Mouse (Mus musculus) lung, postnatal 0 days (tissue): ENCODE data around the gene Amotl1. TPM values are rescaled to one million over a fixed set of nuclear protein-coding genes. Genes with fewer than 3 reads are reported as not detected.

ENCODE experiments used
- ATAC-seq: fragments of 200-750 bp; cut with Nextera tagmentation; 2 replicates; pipeline ENCODE4 v1.8.0; 2017; ENCODE audit warnings: moderate library complexity
- DNase-seq: peaks from one replicate; pipeline ENCODE4 v3.0.0-alpha.2; 2016; ENCODE audit warnings: low spot score
- H3K27ac ChIP-seq: fragments of 300-500 bp; sonication (generic); 2 replicates; pipeline ENCODE4 v1.5.1; 2014; ENCODE audit warnings: antibody characterized with exemption, mild to moderate bottlenecking, low read length, mixed read lengths
- H3K27me3 ChIP-seq: fragments of 300-500 bp; sonication (generic); replicated peaks from 2 replicates; pipeline ENCODE4 v1.6.1; 2014; ENCODE audit warnings: low read length, mixed read lengths; ENCODE audit not compliant: insufficient read depth
- H3K36me3 ChIP-seq: fragments of 300-500 bp; sonication (generic); 2 replicates; pipeline ENCODE4 v1.6.1; 2014; ENCODE audit warnings: low read length, mixed read lengths; ENCODE audit not compliant: insufficient read depth
- H3K4me1 ChIP-seq: fragments of 300-500 bp; sonication (generic); 2 replicates; pipeline ENCODE4 v1.6.1; 2014; ENCODE audit warnings: antibody characterized with exemption, low read depth, low read length, mixed read lengths; ENCODE audit not compliant: insufficient read depth
- H3K4me2 ChIP-seq: fragments of 300-500 bp; sonication (generic); replicated peaks from 2 replicates; pipeline ENCODE4 v1.6.1; 2014; ENCODE audit warnings: low read depth, mild to moderate bottlenecking, low read length, moderate library complexity, mixed read lengths
- H3K4me3 ChIP-seq: fragments of 300-500 bp; sonication (generic); 2 replicates; pipeline ENCODE4 v1.5.1; 2014; ENCODE audit warnings: low read depth, low read length
- H3K9ac ChIP-seq: fragments of 300-500 bp; sonication (generic); replicated peaks from 2 replicates; pipeline ENCODE4 v1.6.1; 2014; ENCODE audit warnings: low read depth, mild to moderate bottlenecking
- H3K9me3 ChIP-seq: fragments of 300-500 bp; sonication (generic); 2 replicates; pipeline ENCODE4 v1.6.1; 2016; ENCODE audit warnings: low read length, mixed read lengths
- CTCF ChIP-seq: IDR thresholded peaks from 2 replicates; pipeline ENCODE4 v1.5.1; 2016; ENCODE audit warnings: antibody characterized with exemption, mild to moderate bottlenecking
- EP300 ChIP-seq: IDR thresholded peaks from 2 replicates; pipeline ENCODE4 v1.6.1; 2016; ENCODE audit warnings: antibody characterized with exemption, mild to moderate bottlenecking, control low read depth
- WGBS: fragments of 180-500 bp; shearing (Covaris S2); extraction: QIAGEN DNeasy Blood & Tissue Kit; methylation state at CpG from one replicate; pipeline ENCODE4 v1.1.7; 2014; 5-methylcytosine and 5-hydroxymethylcytosine counted together
- polyA plus RNA-seq: library from polyadenylated mRNA; unstranded; fragments of >200 nt; fragmentation: Nextera tagmentation; extraction: Ambion mirVana; gene quantifications from 2 replicates; pipeline ENCODE4 v1.2.1, GENCODE M21; 2015

Amotl1 gene
- polyA plus RNA-seq, 1 experiment from 2014 or later = 12.9 TPM

GRCm38 (mm10) chr9:14613308-14614204 lies 31.3 kb downstream of the Amotl1 start:
- ATAC-seq = no peak
- TF ChIP-seq CTCF (no peak), EP300 (no peak)
- H3K4me1 ChIP-seq = peaks cover 26% of the 10 kb centered on the region
- DNase-seq = no peak
- H3K9me3 ChIP-seq = no peaks in the 10 kb centered on the region
- peak overlapping the region; percentile 82 for H3K4me2 ChIP-seq
- peak overlapping the region; percentile 98 for H3K9ac ChIP-seq
- peak overlapping the region; percentile 87 for H3K4me3 ChIP-seq
- peak overlapping the region; percentile 96 for H3K27ac ChIP-seq
- H3K36me3 ChIP-seq = no peaks in the 10 kb centered on the region
- H3K27me3 ChIP-seq = no peaks in the 10 kb centered on the region
- 2% methylated on average over 15 of the region's 15 CpGs for WGBS

DNA sequence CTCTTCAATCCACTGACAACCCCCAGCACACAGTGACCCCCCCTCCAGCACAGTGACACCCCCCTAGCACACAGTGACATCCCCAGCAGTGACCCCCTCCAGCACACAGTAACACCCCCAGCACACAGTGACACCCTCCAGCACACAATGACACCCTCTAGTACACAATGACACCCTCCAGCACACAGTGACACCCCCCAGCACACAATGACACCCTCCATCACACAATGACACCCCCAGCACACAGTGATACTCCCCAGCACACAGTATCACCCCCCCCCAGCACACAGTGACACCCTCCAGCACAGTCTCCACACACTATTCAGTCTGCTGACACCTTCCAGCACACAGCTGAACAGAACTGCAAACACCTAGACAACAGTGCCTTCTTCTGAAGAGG lies 32.3 kb downstream of the Amotl1 start:
- Histone ChIP-seq H3K27me3 (no peaks in the 10 kb centered on the region), H3K4me1 (peaks cover 32% of the 10 kb centered on the region), H3K4me2 (peak overlapping the region; percentile 82), H3K27ac (peak overlapping the region; percentile 96; the same call in 1 of the 2 replicates), H3K36me3 (no peaks in the 10 kb centered on the region), H3K9ac (0 out of 2 replicates have a peak overlapping the region, but pooled peaks have one; percentile 19), H3K9me3 (no peaks in the 10 kb centered on the region), H3K4me3 (peak overlapping the region; percentile 87)
- DNase-seq (no peak), ATAC-seq (no peak)
- TF ChIP-seq EP300 (no peak), CTCF (no peak)

DNA sequence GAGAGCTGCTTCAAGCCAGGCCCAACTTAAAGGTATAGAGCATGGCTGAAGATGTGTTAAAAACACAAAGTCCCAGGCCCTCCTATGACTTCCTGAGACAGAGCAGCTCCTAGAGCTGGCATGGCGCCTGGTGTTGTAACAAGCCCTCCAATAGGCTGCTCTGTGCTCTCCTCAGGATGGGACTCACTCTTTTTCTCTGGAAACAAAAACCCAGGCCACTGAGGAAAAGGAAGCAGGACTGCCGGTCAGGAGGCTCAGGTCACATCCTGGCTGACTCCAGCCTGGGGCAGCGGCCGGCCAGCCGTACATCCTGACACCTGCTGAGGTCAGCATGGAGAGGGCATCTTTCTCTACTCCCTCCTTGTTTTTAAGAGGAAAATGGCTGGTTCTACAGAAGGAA lies 36.3 kb downstream of the Amotl1 start:
- H3K4me3 ChIP-seq = no peak overlapping the region
- no peaks in the 10 kb centered on the region for H3K36me3 ChIP-seq
- 55% methylated on average over 5 of the region's 5 CpGs for WGBS
- peaks cover 26% of the 10 kb centered on the region for H3K4me1 ChIP-seq
- H3K9me3 ChIP-seq = no peaks in the 10 kb centered on the region
- 0 out of 2 replicates have a peak overlapping the region, but pooled peaks have one; percentile 9 for H3K27ac ChIP-seq
- H3K27me3 ChIP-seq = no peaks in the 10 kb centered on the region
- ATAC-seq (peak; percentile 73), DNase-seq (peak; percentile 72)
- no peak overlapping the region for H3K4me2 ChIP-seq
- H3K9ac ChIP-seq = no peak overlapping the region
- TF ChIP-seq CTCF (no peak), EP300 (peak; percentile 34; the same call in 1 of the 2 replicates)

GRCm38 (mm10) chr9:14607464-14607863 lies 37.4 kb downstream of the Amotl1 start:
- Histone ChIP-seq H3K27me3 (no peaks in the 10 kb centered on the region), H3K4me1 (peaks cover 20% of the 10 kb centered on the region), H3K9me3 (no peaks in the 10 kb centered on the region), H3K27ac (no peak overlapping the region), H3K4me3 (no peak overlapping the region), H3K9ac (no peak overlapping the region), H3K4me2 (no peak overlapping the region), H3K36me3 (no peaks in the 10 kb centered on the region)
- TF ChIP-seq CTCF (no peak), EP300 (no peak)
- WGBS = 33% methylated on average over 3 of the region's 3 CpGs
- no peak for DNase-seq
- ATAC-seq = no peak

DNA sequence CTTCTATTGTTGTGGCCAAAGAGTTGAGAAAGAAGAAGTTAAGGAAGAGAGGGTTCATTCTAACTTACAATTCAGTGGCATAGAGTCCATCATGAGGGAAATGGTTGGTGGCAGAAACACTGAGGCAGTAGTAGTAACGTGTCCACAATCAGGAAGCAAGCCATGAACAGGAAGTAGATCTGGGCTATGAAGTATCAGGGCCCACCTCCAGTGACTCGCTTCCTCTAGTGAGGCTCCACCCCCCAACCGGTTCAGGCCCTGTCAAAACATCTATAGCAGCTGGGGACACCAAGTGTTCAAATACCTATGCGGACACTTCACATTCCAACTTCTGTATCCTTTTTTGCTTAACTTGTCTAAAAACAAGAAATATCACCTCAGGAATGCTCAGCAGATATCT lies 38.9 kb downstream of the Amotl1 start:
- ATAC-seq (no peak), DNase-seq (no peak)
- peaks cover 12% of the 10 kb centered on the region for H3K4me1 ChIP-seq
- H3K36me3 ChIP-seq = no peaks in the 10 kb centered on the region
- no peaks in the 10 kb centered on the region for H3K9me3 ChIP-seq
- WGBS = 68% methylated on average over 4 of the region's 4 CpGs
- no peak overlapping the region for H3K27ac ChIP-seq
- H3K4me3 ChIP-seq = no peak overlapping the region
- H3K27me3 ChIP-seq = no peaks in the 10 kb centered on the region
- H3K4me2 ChIP-seq = no peak overlapping the region
- TF ChIP-seq CTCF = no peak
- TF ChIP-seq EP300 = 0 out of 2 replicates have a peak, but pooled peaks have one; percentile 8
- H3K9ac ChIP-seq = no peak overlapping the region

GRCm38 (mm10) chr9:14604363-14604762 lies 40.5 kb downstream of the Amotl1 start:
- no peaks in the 10 kb centered on the region for H3K9me3 ChIP-seq
- DNase-seq (peak; percentile 54), ATAC-seq (peak; percentile 42; the same call in 1 of the 2 replicates)
- H3K9ac ChIP-seq = no peak overlapping the region
- no peaks in the 10 kb centered on the region for H3K36me3 ChIP-seq
- no peaks in the 10 kb centered on the region for H3K27me3 ChIP-seq
- peaks cover 10% of the 10 kb centered on the region for H3K4me1 ChIP-seq
- no peak overlapping the region for H3K27ac ChIP-seq
- TF ChIP-seq CTCF = no peak
- TF ChIP-seq EP300 = no peak
- H3K4me2 ChIP-seq = no peak overlapping the region
- no peak overlapping the region for H3K4me3 ChIP-seq
- WGBS = 43% methylated on average over 3 of the region's 3 CpGs
